Mouse (Mus musculus): ENCODE measurements at regions not wholly inside any gene's neighbourhood (a gene's known extent, or its start where the extent isn't known, plus 50 kb on each side); places are given as distances from the start of the nearest gene placed in this dataset.
A peak's percentile ranks its signal among the peaks of the same experiment; 100 is the strongest.

GRCm38 (mm10) chr10:9438366-9438765 lies 236.6 kb downstream of the Samd5 start:
- TF ChIP-seq CTCF (IDR thresholded peaks at IDR 0.05; ENCODE audit: low read depth) = no peak
- Histone ChIP-seq H3K27ac (no peak overlapping the region), H3K27me3 (ENCODE audit: insufficient read depth, low read length) (no peaks in the 10 kb centered on the region), H3K4me1 (replicated peaks; ENCODE audit: insufficient read depth, low read length) (no peaks in the 10 kb centered on the region), H3K9ac (ENCODE audit: low read depth, low read length) (no peak overlapping the region), H3K4me3 (replicated peaks; ENCODE audit: low read depth, low read length) (no peak overlapping the region), H3K36me3 (ENCODE audit: insufficient read depth, low read length) (no peaks in the 10 kb centered on the region), H3K4me2 (ENCODE audit: low read length) (no peak overlapping the region), H3K9me3 (replicated peaks; ENCODE audit: low read length) (no peaks in the 10 kb centered on the region)
- WGBS = 25% methylated on average over 4 of the region's 4 CpGs
- ATAC-seq (replicated peaks; ENCODE audit: low FRiP score, low read depth) (no peak; the same call in 1 of the 2 replicates), DNase-seq (ENCODE audit: low spot score) (peak; percentile 10)

- H3K9me3 ChIP-seq (replicated peaks; ENCODE audit: low read length) = no peaks in the 10 kb centered on the region
- no peak overlapping the region for H3K4me2 ChIP-seq (ENCODE audit: low read length)
- ATAC-seq (replicated peaks; ENCODE audit: low FRiP score, low read depth) (no peak), DNase-seq (ENCODE audit: low spot score) (no peak)
- no peaks in the 10 kb centered on the region for H3K36me3 ChIP-seq (ENCODE audit: insufficient read depth, low read length)
- H3K9ac ChIP-seq (ENCODE audit: low read depth, low read length) = no peak overlapping the region
- H3K27me3 ChIP-seq (ENCODE audit: insufficient read depth, low read length) = no peaks in the 10 kb centered on the region
- H3K4me1 ChIP-seq (replicated peaks; ENCODE audit: insufficient read depth, low read length) = no peaks in the 10 kb centered on the region
- 87% methylated on average over 2 of the region's 2 CpGs for WGBS
- H3K27ac ChIP-seq = no peak overlapping the region
- no peak overlapping the region for H3K4me3 ChIP-seq (replicated peaks; ENCODE audit: low read depth, low read length)
- TF ChIP-seq CTCF (IDR thresholded peaks at IDR 0.05; ENCODE audit: low read depth) = no peak
Observed at GRCm38 (mm10) chr10:9429085-9429484, 245.9 kb downstream of the Samd5 start.

- WGBS = 81% methylated on average over 4 of the region's 4 CpGs
- TF ChIP-seq CTCF (IDR thresholded peaks at IDR 0.05; ENCODE audit: low read depth) = no peak
- no peak for ATAC-seq (replicated peaks; ENCODE audit: low FRiP score, low read depth)
- Histone ChIP-seq H3K9ac (ENCODE audit: low read depth, low read length) (no peak overlapping the region), H3K4me1 (replicated peaks; ENCODE audit: insufficient read depth, low read length) (no peaks in the 10 kb centered on the region), H3K27me3 (ENCODE audit: insufficient read depth, low read length) (no peaks in the 10 kb centered on the region), H3K4me2 (ENCODE audit: low read length) (no peak overlapping the region), H3K9me3 (replicated peaks; ENCODE audit: low read length) (no peaks in the 10 kb centered on the region), H3K4me3 (replicated peaks; ENCODE audit: low read depth, low read length) (no peak overlapping the region), H3K27ac (no peak overlapping the region), H3K36me3 (ENCODE audit: insufficient read depth, low read length) (no peaks in the 10 kb centered on the region)
- no peak for DNase-seq (ENCODE audit: low spot score)
Observed at GRCm38 (mm10) chr10:9420741-9421140, 254.3 kb downstream of the Samd5 start.

GRCm38 (mm10) chr10:9416685-9417084 lies 258.3 kb downstream of the Samd5 start:
- ATAC-seq (replicated peaks; ENCODE audit: low FRiP score, low read depth) (no peak), DNase-seq (ENCODE audit: low spot score) (no peak)
- no peak for TF ChIP-seq CTCF (IDR thresholded peaks at IDR 0.05; ENCODE audit: low read depth)
- Histone ChIP-seq H3K9me3 (replicated peaks; ENCODE audit: low read length) (no peaks in the 10 kb centered on the region), H3K4me1 (replicated peaks; ENCODE audit: insufficient read depth, low read length) (no peaks in the 10 kb centered on the region), H3K27me3 (ENCODE audit: insufficient read depth, low read length) (no peaks in the 10 kb centered on the region), H3K4me2 (ENCODE audit: low read length) (no peak overlapping the region), H3K9ac (ENCODE audit: low read depth, low read length) (no peak overlapping the region), H3K4me3 (replicated peaks; ENCODE audit: low read depth, low read length) (no peak overlapping the region), H3K36me3 (ENCODE audit: insufficient read depth, low read length) (no peaks in the 10 kb centered on the region), H3K27ac (no peak overlapping the region)
- 96% methylated on average over 5 of the region's 5 CpGs for whole genome bisulfite sequencing

GRCm38 (mm10) chr10:9406101-9406500 lies 268.9 kb downstream of the Samd5 start:
- no peaks in the 10 kb centered on the region for H3K36me3 ChIP-seq (ENCODE audit: insufficient read depth, low read length)
- H3K4me1 ChIP-seq (replicated peaks; ENCODE audit: insufficient read depth, low read length) = no peaks in the 10 kb centered on the region
- DNase-seq (ENCODE audit: low spot score) (no peak), ATAC-seq (replicated peaks; ENCODE audit: low FRiP score, low read depth) (no peak)
- WGBS = 70% methylated on average over 4 of the region's 4 CpGs
- no peak overlapping the region for H3K9ac ChIP-seq (ENCODE audit: low read depth, low read length)
- H3K27ac ChIP-seq = no peak overlapping the region
- H3K9me3 ChIP-seq (replicated peaks; ENCODE audit: low read length) = no peaks in the 10 kb centered on the region
- no peaks in the 10 kb centered on the region for H3K27me3 ChIP-seq (ENCODE audit: insufficient read depth, low read length)
- TF ChIP-seq CTCF (IDR thresholded peaks at IDR 0.05; ENCODE audit: low read depth) = no peak
- no peak overlapping the region for H3K4me2 ChIP-seq (ENCODE audit: low read length)
- H3K4me3 ChIP-seq (replicated peaks; ENCODE audit: low read depth, low read length) = no peak overlapping the region

GRCm38 (mm10) chr10:9405417-9405816 lies 269.6 kb downstream of the Samd5 start:
- H3K27ac ChIP-seq = no peak overlapping the region

GRCm38 (mm10) chr10:9404963-9405362 lies 270.0 kb downstream of the Samd5 start:
- Histone ChIP-seq H3K4me2 (ENCODE audit: low read length) (no peak overlapping the region), H3K27me3 (ENCODE audit: insufficient read depth, low read length) (no peaks in the 10 kb centered on the region), H3K9ac (ENCODE audit: low read depth, low read length) (no peak overlapping the region), H3K36me3 (ENCODE audit: insufficient read depth, low read length) (no peaks in the 10 kb centered on the region), H3K4me3 (replicated peaks; ENCODE audit: low read depth, low read length) (no peak overlapping the region), H3K27ac (no peak overlapping the region), H3K4me1 (replicated peaks; ENCODE audit: insufficient read depth, low read length) (no peaks in the 10 kb centered on the region), H3K9me3 (replicated peaks; ENCODE audit: low read length) (no peaks in the 10 kb centered on the region)
- WGBS = 48% methylated on average over 6 of the region's 6 CpGs
- no peak for TF ChIP-seq CTCF (IDR thresholded peaks at IDR 0.05; ENCODE audit: low read depth)
- DNase-seq (ENCODE audit: low spot score) (no peak), ATAC-seq (replicated peaks; ENCODE audit: low FRiP score, low read depth) (no peak)

More at GRCm38 (mm10) chr10:9405417-9405816, 269.6 kb downstream of the Samd5 start:
- Histone ChIP-seq H3K4me3 (replicated peaks; ENCODE audit: low read depth, low read length) (no peak overlapping the region), H3K27me3 (ENCODE audit: insufficient read depth, low read length) (no peaks in the 10 kb centered on the region), H3K36me3 (ENCODE audit: insufficient read depth, low read length) (no peaks in the 10 kb centered on the region), H3K9ac (ENCODE audit: low read depth, low read length) (no peak overlapping the region), H3K4me1 (replicated peaks; ENCODE audit: insufficient read depth, low read length) (no peaks in the 10 kb centered on the region), H3K9me3 (replicated peaks; ENCODE audit: low read length) (no peaks in the 10 kb centered on the region), H3K4me2 (ENCODE audit: low read length) (no peak overlapping the region)
- ATAC-seq (replicated peaks; ENCODE audit: low FRiP score, low read depth) (peak; percentile 69; the same call in 1 of the 2 replicates), DNase-seq (ENCODE audit: low spot score) (no peak)
- TF ChIP-seq CTCF (IDR thresholded peaks at IDR 0.05; ENCODE audit: low read depth) = no peak
- WGBS = 71% methylated on average over 2 of the region's 2 CpGs
